Mouse (Mus musculus) lung, postnatal 10 days (tissue): ENCODE measurements around the gene BC003965.
"Not testable (repeated sequence)": the region's sequence is repeated elsewhere in the genome, so short reads cannot be mapped to it uniquely, and the experiment has no call there.

Source experiments
- DNase-seq: peaks from one replicate; pipeline ENCODE4 v3.0.0; 2021

The BC003965 gene

DNA sequence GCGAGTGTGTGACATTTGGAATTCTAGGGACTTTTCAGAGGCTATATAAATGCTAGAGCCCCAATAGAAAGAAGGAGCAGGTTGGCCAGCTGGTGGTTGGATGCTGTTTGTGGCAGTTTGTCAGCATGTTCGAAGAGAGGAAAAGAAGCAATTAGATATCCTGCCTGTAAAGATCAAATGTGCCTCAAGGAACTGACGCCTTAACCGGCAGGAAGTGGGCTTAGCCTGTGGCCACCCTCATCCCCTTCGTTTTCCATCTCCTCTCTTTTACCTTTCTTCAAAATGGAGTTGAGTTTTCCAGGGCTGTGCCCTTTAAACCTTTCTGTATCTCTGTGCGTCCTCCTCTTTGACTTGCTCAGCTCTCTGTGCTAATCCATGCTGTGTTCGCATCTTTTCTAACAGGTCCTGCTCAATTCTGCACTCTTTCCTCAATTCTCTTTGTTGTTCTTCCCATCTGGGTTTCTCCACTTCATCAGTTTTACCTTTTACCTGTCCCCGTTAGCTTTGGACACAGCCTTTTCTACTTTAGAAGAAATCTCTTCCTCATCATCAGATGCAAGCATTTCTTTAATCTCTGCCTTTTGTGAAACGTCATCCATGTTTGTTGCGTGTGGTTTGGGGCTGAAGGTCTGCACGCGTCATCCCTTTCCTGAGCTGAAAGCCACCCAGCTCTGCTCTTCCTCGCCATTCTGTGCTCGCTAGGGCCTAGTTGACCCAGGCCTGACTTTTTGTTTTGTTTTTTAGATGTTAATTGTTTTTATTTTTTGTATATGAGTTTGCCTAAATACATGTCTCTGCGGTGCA is 35.3 kb downstream of the BC003965 start:
- no peak for DNase-seq

DNA sequence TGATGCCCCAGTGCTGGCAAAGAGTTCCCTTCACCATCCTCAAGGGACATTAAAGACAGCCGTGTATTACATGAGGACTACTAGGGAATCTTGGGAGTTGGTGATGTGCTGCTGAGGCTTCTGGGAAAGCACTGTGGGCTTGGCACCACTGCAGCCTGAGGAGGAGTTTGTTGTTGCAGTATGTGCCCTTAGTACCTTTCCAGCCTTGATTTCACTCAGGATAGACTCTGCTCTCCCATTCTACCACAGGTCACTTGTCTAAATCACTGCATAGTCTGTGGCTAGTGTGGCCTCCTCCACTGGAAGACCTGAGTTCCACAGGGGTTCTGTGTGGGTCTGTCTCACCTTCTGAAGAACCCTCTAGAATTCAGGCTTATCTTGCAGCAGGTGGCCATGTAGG is 36.4 kb downstream of the BC003965 start:
- no peak for DNase-seq

- DNase-seq: peak; percentile 64
These were observed 37.6 kb downstream of the BC003965 start for GRCm38 (mm10) chr17:25221821-25222503.

DNA sequence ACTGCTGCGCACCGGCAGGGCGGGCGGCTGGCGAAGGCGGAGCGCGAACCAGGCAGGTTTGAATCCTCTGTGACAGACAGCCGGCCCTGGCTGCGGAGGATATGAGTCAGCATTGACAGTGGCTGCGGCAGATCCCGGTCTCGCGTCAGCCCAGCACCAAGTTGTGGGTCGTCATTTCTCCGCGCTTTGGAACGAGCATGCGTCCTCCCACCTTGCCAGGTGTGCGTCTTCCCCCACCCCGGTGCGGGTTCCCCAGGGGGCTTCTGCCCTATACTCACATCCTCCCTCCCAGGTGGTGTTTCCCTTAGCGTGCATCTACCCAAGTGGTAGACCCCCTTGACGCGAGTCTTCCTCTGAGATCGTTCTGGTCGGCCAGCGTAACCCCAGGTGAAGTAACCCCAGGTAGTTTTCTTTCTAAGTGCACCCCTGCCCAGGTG is 38.2 kb downstream of the BC003965 start:
- DNase-seq: not testable (repeated sequence)

- DNase-seq: no peak
These were observed 38.7 kb downstream of the BC003965 start for GRCm38 (mm10) chr17:25222951-25223601.

DNA sequence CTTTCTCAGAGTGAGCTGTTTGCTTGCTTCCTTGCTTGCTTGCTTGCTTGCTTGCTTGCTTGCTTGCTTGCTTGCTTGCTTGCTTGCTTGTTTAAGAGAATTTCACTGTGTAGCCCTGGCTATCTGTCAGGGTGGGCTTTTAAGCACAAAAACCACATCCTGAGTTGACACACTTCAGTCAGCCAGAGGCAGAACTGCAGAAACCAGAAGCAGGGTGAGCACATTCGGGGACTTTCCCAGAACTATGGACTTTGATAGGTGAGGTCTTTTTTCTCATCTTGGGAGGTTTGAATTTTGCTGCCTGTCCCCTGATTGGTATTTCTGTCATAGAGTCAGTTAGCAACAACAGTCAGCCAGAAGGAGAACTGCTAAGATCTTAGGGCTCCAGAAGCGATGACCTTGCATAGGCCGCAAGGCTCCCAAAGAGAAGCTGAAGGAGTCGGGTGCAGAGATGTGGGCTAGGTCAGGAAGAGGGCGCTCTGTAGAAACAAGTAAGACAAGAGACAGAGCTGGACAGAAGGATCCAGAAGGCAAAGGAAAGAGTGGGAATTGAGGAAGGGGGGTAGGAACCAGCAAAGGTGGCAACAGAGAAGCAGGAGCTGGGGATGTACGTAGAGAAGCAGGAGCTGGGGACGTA is 40.4 kb downstream of the BC003965 start:
- no peak for DNase-seq

DNA sequence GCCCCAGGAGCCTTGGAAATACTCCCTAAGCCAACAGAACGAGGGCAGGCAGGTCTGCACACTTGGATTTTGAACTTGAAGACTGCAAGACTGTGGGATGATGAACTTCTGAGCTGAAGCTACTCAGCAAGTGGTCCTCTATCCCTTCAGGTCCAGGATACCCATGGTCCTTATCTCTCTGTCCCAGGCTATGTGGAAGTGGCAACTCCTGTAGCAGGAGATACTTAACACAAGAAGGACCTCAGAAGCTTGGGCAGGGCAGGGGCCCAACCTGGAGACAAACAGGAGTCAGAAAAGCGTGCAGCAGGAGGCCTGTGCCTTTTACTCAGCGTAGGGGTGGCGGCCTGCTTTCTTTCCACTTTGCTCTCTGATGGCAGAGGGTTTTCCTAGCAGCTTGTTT is 41.3 kb downstream of the BC003965 start:
- DNase-seq: no peak

GRCm38 (mm10) chr17:25227991-25228390 is 43.6 kb downstream of the BC003965 start:
- DNase-seq: no peak

DNA sequence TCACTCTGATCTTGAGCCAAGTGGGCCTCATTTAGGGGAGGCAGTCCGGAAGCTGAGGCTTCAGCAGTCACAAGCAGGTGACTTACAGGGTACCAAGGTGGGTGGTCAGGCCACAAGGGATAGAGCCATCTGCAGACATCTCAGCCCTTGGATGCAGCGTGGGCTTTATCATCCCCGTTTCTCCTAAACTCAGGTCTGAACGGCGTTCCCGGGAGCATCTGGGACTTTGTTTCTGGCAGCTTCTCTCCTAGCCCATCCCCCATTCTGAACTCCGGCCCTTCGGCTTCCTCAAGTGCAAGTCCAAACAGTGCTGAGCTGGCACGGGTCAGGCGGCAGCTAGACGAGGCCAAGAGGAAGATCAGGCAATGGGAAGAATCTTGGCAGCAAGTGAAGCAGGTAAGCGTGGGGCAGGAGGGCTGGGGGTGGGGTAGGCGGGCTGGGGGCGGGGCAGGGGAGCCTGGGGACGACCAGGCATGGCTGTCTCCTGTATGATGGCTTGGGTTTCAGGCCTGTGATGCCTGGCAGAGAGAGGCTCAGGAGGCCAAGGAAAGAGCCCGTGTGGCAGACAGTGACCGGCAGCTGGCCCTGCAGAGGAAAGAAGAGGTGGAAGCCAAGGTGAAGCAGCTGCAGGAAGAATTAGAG is 45.8 kb downstream of the BC003965 start:
- not testable (repeated sequence) for DNase-seq

GRCm38 (mm10) chr17:25230700-25231099 is 46.3 kb downstream of the BC003965 start:
- DNase-seq: no peak

DNA sequence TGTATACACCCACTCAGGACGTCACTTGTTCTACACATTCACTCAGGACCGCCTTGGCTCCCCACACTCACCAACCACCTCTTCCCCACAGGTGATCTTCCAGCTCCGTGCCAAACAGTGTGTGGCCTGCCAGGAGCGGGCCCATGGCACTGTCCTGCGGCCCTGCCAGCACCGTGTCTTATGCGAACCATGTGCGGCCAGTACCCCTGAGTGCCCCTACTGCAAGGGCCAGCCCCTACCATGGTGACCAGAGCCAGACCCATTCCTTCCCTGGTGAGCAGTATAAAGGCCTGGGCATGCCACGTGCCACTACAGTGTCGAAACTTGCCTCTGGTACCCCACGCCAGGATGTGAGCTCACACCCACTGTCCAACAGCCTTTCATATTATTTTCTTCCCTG is 47.3 kb downstream of the BC003965 start:
- DNase-seq: not testable (repeated sequence)

GRCm38 (mm10) chr17:25235635-25236034 is 51.3 kb downstream of the BC003965 start:
- no peak for DNase-seq
